Mouse (Mus musculus) stomach, embryonic 14.5 days (tissue): ENCODE data around the gene Gm49337. TPM values are rescaled to one million over a fixed set of nuclear protein-coding genes. Genes with fewer than 3 reads are reported as not detected.
A peak's percentile ranks its signal among the peaks of the same experiment; 100 is the strongest.

Experiments used
- ATAC-seq: fragments of 200-750 bp; cut with Nextera tagmentation; 2 replicates; pipeline ENCODE4 v1.8.0; 2017; ENCODE audit warnings: low read depth, moderate TSS enrichment; ENCODE audit not compliant: insufficient number of reproducible peaks, insufficient read depth, low FRiP score
- H3K27ac ChIP-seq: fragments of 300-500 bp; sonication (generic); 2 replicates; pipeline ENCODE4 v1.5.1; 2014; ENCODE audit warnings: mild to moderate bottlenecking, low read length, moderate library complexity, mixed read lengths
- H3K27me3 ChIP-seq: fragments of 300-500 bp; sonication (generic); 2 replicates; pipeline ENCODE4 v1.6.1; 2014; ENCODE audit warnings: low read length, control low read depth, mixed read lengths; ENCODE audit not compliant: control insufficient read depth, insufficient read depth
- H3K36me3 ChIP-seq: fragments of 300-500 bp; sonication (generic); 2 replicates; pipeline ENCODE4 v1.6.1; 2014; ENCODE audit warnings: mild to moderate bottlenecking, control low read depth, low read length, moderate library complexity, mixed read lengths; ENCODE audit not compliant: control insufficient read depth, insufficient read depth
- H3K4me1 ChIP-seq: fragments of 300-500 bp; sonication (generic); 2 replicates; pipeline ENCODE4 v1.6.1; 2014; ENCODE audit warnings: low read length, control low read depth, mixed read lengths; ENCODE audit not compliant: control insufficient read depth, insufficient read depth
- H3K4me2 ChIP-seq: fragments of 300-500 bp; sonication (generic); replicated peaks from 2 replicates; pipeline ENCODE4 v1.6.1; 2014; ENCODE audit warnings: low read depth, low read length, control low read depth
- H3K4me3 ChIP-seq: fragments of 300-500 bp; sonication (generic); 2 replicates; pipeline ENCODE4 v1.5.1; 2014; ENCODE audit warnings: low read depth, low read length, control low read depth
- H3K9ac ChIP-seq: fragments of 300-500 bp; sonication (generic); replicated peaks from 2 replicates; pipeline ENCODE4 v1.6.1; 2014; ENCODE audit warnings: low read depth, mild to moderate bottlenecking, control low read depth, low read length, moderate library complexity, mixed read lengths
- H3K9me3 ChIP-seq: fragments of 300-500 bp; sonication (generic); 2 replicates; pipeline ENCODE4 v1.6.1; 2016; ENCODE audit warnings: low read depth, low read length, control low read depth; ENCODE audit not compliant: control insufficient read depth
- WGBS: fragments of 180-500 bp; shearing (Covaris S2); extraction: QIAGEN DNeasy Blood & Tissue Kit; methylation state at CpG from one replicate; pipeline ENCODE4 v1.1.7; 2014; 5-methylcytosine and 5-hydroxymethylcytosine counted together
- polyA plus RNA-seq: library from polyadenylated mRNA; unstranded; fragments of >200 nt; fragmentation: Nextera tagmentation; extraction: Ambion mirVana; gene quantifications from 2 replicates; pipeline ENCODE4 v1.2.1, GENCODE M21; 2014

Gene Gm49337
- polyA plus RNA-seq = not detected in 2 replicates

- no peak for ATAC-seq
- no peaks in the 10 kb centered on the region for H3K9me3 ChIP-seq
- no peak within 1 kb of the TSS for H3K4me2 ChIP-seq
- H3K36me3 ChIP-seq = no peaks in the 10 kb centered on the region
- WGBS = 82% methylated on average over 6 of the region's 6 CpGs
- H3K9ac ChIP-seq = no peak within 1 kb of the TSS
- no peak within 1 kb of the TSS for H3K27ac ChIP-seq
- H3K27me3 ChIP-seq = no peaks in the 10 kb centered on the region
- H3K4me1 ChIP-seq = peaks cover 22% of the 10 kb centered on the region; the same call in 1 of the 2 replicates
- H3K4me3 ChIP-seq = no peak within 1 kb of the TSS
These were observed at the start of gene Gm49337, which contains the start of gene 1700042G07Rik for GRCm38 (mm10) chr4:116173072-116173471. TSS of gene Gm49337 (plus strand) at chr4:116173384. TSS of gene 1700042G07Rik (plus strand) at chr4:116173372.

- Histone ChIP-seq H3K36me3 (no peaks in the 10 kb centered on the region), H3K4me2 (peak within 1 kb of the TSS; percentile 79), H3K4me1 (peaks cover 11% of the 10 kb centered on the region; the same call in 1 of the 2 replicates), H3K9me3 (no peaks in the 10 kb centered on the region), H3K9ac (peak within 1 kb of the TSS; percentile 64), H3K27me3 (no peaks in the 10 kb centered on the region), H3K4me3 (peak within 1 kb of the TSS; percentile 54), H3K27ac (peak within 1 kb of the TSS; percentile 69; the same call in 1 of the 2 replicates)
- WGBS = 4% methylated on average over 24 of the region's 24 CpGs
- ATAC-seq = peak; percentile 94
These were observed 49.3 kb upstream of the Gm49337 start, which contains the start of the genes Rad54l and Pomgnt1 for GRCm38 (mm10) chr4:116123602-116124519. TSS of gene Rad54l (minus strand) at chr4:116123690. TSS of gene Pomgnt1 (plus strand) at chr4:116123840.

- H3K36me3 ChIP-seq = no peaks in the 10 kb centered on the region
- H3K4me3 ChIP-seq = no peak overlapping the region
- H3K4me1 ChIP-seq = peaks cover 11% of the 10 kb centered on the region; the same call in 1 of the 2 replicates
- no peaks in the 10 kb centered on the region for H3K27me3 ChIP-seq
- ATAC-seq = no peak
- H3K9ac ChIP-seq = no peak overlapping the region
- no peak overlapping the region for H3K4me2 ChIP-seq
- 88% methylated on average over 4 of the region's 4 CpGs for WGBS
- no peak overlapping the region for H3K27ac ChIP-seq
- no peaks in the 10 kb centered on the region for H3K9me3 ChIP-seq
These were observed 47.3 kb upstream of the Gm49337 start for GRCm38 (mm10) chr4:116125803-116126386.

- no peak overlapping the region for H3K9ac ChIP-seq
- H3K36me3 ChIP-seq = no peaks in the 10 kb centered on the region
- peaks cover 9% of the 10 kb centered on the region; the same call in 1 of the 2 replicates for H3K4me1 ChIP-seq
- no peaks in the 10 kb centered on the region for H3K9me3 ChIP-seq
- H3K4me3 ChIP-seq = no peak overlapping the region
- WGBS = 80% methylated on average over 6 of the region's 6 CpGs
- no peak overlapping the region for H3K4me2 ChIP-seq
- no peak for ATAC-seq
- H3K27me3 ChIP-seq = no peaks in the 10 kb centered on the region
- H3K27ac ChIP-seq = no peak overlapping the region
These were observed 45.2 kb upstream of the Gm49337 start for GRCm38 (mm10) chr4:116127956-116128355.

GRCm38 (mm10) chr4:116133126-116133525 lies 40.1 kb upstream of the Gm49337 start:
- Histone ChIP-seq H3K27me3 (no peaks in the 10 kb centered on the region), H3K27ac (no peak overlapping the region), H3K9ac (no peak overlapping the region), H3K4me1 (no peaks in the 10 kb centered on the region), H3K36me3 (no peaks in the 10 kb centered on the region), H3K4me3 (no peak overlapping the region), H3K9me3 (no peaks in the 10 kb centered on the region), H3K4me2 (no peak overlapping the region)
- 78% methylated on average over 4 of the region's 4 CpGs for WGBS
- no peak for ATAC-seq

GRCm38 (mm10) chr4:116134990-116135389 lies 38.2 kb upstream of the Gm49337 start:
- no peak for ATAC-seq
- Histone ChIP-seq H3K36me3 (no peaks in the 10 kb centered on the region), H3K4me2 (no peak overlapping the region), H3K4me1 (no peaks in the 10 kb centered on the region), H3K27me3 (no peaks in the 10 kb centered on the region), H3K4me3 (no peak overlapping the region), H3K9ac (no peak overlapping the region), H3K27ac (no peak overlapping the region), H3K9me3 (no peaks in the 10 kb centered on the region)
- WGBS = 28% methylated on average over 2 of the region's 2 CpGs

GRCm38 (mm10) chr4:116137421-116137996 lies 35.7 kb upstream of the Gm49337 start:
- Histone ChIP-seq H3K36me3 (no peaks in the 10 kb centered on the region), H3K9ac (no peak overlapping the region), H3K4me3 (no peak overlapping the region), H3K27me3 (no peaks in the 10 kb centered on the region), H3K27ac (no peak overlapping the region), H3K4me2 (no peak overlapping the region), H3K4me1 (no peaks in the 10 kb centered on the region), H3K9me3 (no peaks in the 10 kb centered on the region)
- WGBS = 46% methylated on average over 13 of the region's 13 CpGs
- 0 out of 2 replicates have a peak, but pooled peaks have one; percentile 6 for ATAC-seq
